Mouse (Mus musculus) heart, postnatal 36 days (tissue): ENCODE measurements around the gene Gm49361. TPM values are rescaled to one million over a fixed set of nuclear protein-coding genes. Genes with fewer than 3 reads are reported as not detected.
A peak's percentile ranks its signal among the peaks of the same experiment; 100 is the strongest.
"Not testable (repeated sequence)": the region's sequence is repeated elsewhere in the genome, so short reads cannot be mapped to it uniquely, and the experiment has no call there.

Experiments
- DNase-seq, 2 experiments: peaks; one replicate each; pipeline ENCODE4 v3.0.0; 2021 to 2022
- intact Hi-C: fragments of 180-260 bp; cut with DNase I; formaldehyde crosslinking; loops from one replicate; pipeline ENCODE4 v1.15.1; 2025
- total RNA-seq, 2 experiments: library from RNA; stranded (reverse); gene quantifications; 2 replicates each; pipeline ENCODE4 v1.2.3; 2021

The Gm49361 gene
- total RNA-seq = 1 to 10 TPM in 1 of 2 experiments, not detected in 1; 2.4 TPM

DNA sequence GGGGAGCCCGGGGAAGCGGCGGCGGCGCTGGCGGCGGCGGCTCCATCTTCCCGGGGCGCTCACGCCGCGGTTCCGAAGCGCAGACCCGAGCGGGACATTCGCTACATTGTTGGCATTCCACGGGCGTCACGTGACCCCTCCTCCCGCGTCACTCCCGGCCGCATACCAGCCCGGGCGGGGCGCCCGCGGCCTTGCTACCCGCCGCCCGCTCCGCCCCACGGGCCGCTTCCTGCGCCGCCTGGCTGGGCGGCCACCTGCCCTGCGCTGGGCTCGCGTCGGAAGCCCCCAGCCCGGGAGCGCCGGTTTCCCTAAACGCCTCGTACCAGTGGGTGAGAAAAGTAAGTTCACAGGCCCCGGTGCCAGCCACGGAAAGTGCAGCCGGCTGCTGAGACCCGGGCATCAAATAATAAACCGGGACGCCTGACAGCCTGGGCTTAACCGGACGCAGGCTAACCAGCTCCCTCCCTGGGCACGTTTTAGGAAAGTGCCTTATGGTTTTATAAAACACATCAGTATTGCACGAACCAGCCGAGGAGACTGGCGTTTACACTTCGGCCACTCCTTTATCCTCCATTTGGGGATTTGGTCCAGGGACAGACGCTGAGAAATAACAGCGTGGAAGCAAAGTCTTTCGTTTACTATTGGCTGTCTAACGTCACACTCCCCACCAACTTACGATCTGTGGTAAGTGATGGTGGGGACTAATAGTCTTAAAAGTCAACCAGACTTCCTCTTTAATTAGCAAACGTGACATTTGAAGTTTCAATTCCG is at the start of gene Gm49361:
Gene Gm49361 (minus strand): TSS at position 103 of the 771 bp plus-strand sequence.
- intact Hi-C loops = loop anchor here (1.0 to 10.0 kb wide), 3 partner anchors 51 to 1069 kb away; partner anchors contain the start of gene Zdhhc20
- peak; percentile 96 to 97 for DNase-seq

DNA sequence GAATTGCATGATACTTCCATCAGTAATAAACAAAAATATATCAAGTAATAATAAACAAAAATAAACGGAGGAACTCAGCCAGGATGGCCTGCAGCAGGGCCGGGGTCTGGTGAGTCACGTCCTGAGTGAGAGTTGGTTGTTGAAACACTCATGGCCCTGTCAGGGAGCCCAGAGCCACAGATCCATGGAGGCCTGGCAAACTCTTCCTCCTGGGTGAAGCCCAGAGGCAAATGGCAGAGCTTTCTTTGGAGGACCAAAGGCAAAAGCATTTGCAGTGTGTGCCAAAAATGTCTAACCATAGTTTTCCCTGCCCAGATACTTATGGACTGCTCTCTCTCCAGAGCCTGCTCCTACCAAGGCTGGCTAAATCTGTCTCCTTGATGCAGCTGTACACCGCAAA is 45.3 kb upstream of the Gm49361 start:
- no peak for DNase-seq
- intact Hi-C loops = no loop called here

- no peak for DNase-seq
- intact Hi-C loops = no loop called here
These were observed 43.9 kb upstream of the Gm49361 start for GRCm38 (mm10) chr14:57789759-57790158.

DNA sequence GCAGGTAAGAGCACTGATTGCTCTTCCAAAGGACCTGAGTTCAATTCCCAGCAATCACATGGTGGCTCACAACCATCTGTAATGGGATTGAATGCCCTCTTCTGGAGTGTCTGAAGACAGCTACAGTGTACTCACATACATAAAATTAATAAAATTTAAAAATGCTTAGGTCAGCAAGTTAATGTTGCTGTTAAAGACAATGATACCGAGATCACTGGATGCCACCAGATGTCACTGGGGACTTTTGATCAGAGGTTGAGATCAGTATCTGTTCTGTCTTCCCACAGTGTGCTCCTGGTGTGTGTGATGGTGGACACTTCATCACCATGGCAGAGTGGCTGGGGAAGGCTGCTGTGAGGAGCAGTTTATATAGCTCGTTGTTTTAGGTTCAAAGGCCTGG is 43.4 kb upstream of the Gm49361 start:
- intact Hi-C loops = no loop called here
- DNase-seq = no peak

GRCm38 (mm10) chr14:57787406-57787805 is 41.5 kb upstream of the Gm49361 start:
- intact Hi-C loops = no loop called here
- no peak for DNase-seq

- intact Hi-C loops = no loop called here
- DNase-seq = no peak
These were observed 26.4 kb upstream of the Gm49361 start for GRCm38 (mm10) chr14:57772157-57772815.

- no peak for DNase-seq
- intact Hi-C loops = no loop called here
These were observed 23.2 kb upstream of the Gm49361 start for GRCm38 (mm10) chr14:57769102-57769501.

DNA sequence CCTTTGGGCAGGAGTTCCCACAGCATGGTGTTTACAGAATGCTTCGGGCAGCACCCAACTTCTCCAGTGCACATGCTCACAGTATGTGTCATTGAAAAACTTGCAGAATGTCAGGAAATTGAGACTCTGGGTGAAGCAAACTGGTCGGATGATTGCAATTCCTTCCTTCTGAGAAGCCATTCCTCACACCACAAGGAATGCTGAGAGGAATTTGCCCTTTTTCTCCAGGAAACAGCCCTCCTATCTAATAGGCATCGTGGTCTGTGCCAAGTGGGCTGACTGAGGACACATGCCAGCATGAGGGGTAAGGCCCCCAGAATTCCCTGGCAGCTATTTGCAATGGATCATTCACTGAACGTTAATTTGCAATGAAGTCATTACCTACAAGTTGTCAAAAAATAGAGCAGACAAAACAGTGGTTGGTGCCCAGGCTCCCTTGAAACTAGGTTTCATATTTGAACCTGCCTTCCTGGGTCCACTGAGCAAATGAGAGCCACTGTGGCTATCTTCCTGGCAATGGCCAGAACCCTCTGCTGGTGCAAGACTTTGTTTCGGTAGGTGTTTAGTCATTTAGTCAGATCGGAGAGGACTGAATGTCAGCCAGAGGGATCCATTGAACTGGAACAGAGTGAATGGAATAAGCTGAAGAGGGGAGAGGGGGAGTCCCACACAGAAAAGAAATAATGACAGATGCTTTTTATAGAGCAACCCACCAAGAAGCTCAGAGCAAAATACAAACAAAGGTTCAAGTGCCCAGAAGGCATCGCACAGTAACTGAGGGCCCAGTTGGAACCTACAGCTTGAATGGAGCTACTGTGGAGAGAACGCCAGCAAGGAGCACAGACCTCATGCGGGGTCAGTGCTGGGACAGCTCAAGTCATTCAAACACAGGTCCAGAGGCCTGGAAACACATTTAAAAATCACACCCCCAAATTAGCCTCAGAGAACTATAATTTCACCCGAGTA is 14.8 kb upstream of the Gm49361 start:
- no peak for DNase-seq
- intact Hi-C loops = no loop called here

DNA sequence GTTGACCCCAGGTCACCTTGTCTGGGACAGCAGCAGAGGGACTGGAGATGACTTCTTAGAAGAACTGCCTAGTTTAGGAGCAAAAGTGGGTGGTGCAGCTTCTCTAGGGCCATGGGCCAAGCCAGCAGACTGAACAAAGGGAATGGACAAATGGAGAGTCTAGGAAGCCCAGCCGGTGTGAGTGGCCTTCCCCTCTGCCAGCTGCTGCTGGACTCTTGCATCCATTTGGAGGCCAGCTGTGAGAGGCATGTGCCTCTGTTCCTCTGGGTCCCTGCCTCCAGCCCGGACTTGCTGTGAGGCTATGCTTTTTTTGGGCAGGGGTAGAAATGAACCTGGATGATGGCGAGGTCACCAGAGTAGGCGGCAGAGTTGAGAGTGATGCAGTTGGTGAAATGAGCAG is 12.3 kb upstream of the Gm49361 start, which contains the start of gene Lats2:
Gene Lats2 (minus strand): TSS at position 152 of the 400 bp plus-strand sequence.
- intact Hi-C loops = no loop called here
- DNase-seq = no peak

- intact Hi-C loops = no loop called here
- no peak for DNase-seq
These were observed 10.2 kb upstream of the Gm49361 start for GRCm38 (mm10) chr14:57756094-57756493.

- DNase-seq = no peak
- intact Hi-C loops = no loop called here
These were observed 9.8 kb upstream of the Gm49361 start for GRCm38 (mm10) chr14:57755661-57756060.

GRCm38 (mm10) chr14:57753351-57753992 is 7.6 kb upstream of the Gm49361 start:
- DNase-seq = no peak

DNA sequence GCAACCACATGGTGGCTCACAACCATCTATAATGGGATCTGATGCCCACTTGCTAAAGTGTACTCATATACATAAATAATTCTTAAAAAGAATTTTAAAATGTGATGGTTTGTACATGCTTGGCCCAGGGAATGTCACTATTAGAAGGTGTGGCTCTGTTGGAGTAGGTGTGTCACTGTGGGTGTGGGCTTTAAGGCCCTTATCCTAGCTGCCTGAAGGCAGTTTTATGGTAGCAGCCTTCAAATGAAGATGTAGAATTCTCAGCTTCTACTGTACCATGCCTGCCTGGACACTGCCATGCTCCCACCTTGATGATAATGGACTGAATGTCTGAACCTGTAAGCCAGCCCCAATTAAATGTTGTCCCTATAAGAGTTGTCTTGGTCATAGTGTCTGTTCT is 5.1 kb upstream of the Gm49361 start:
- intact Hi-C loops, DNase-seq: not testable (repeated sequence)

More at GRCm38 (mm10) chr14:57753351-57753992, 7.6 kb upstream of the Gm49361 start:
- intact Hi-C loops = no loop called here

- no peak for DNase-seq
- intact Hi-C loops = loop anchor here (5.0 to 10.0 kb wide), 2 partner anchors 143 to 1065 kb away; partner anchors contain the start of gene Zdhhc20
These were observed 3.6 kb upstream of the Gm49361 start for GRCm38 (mm10) chr14:57749501-57749900.

DNA sequence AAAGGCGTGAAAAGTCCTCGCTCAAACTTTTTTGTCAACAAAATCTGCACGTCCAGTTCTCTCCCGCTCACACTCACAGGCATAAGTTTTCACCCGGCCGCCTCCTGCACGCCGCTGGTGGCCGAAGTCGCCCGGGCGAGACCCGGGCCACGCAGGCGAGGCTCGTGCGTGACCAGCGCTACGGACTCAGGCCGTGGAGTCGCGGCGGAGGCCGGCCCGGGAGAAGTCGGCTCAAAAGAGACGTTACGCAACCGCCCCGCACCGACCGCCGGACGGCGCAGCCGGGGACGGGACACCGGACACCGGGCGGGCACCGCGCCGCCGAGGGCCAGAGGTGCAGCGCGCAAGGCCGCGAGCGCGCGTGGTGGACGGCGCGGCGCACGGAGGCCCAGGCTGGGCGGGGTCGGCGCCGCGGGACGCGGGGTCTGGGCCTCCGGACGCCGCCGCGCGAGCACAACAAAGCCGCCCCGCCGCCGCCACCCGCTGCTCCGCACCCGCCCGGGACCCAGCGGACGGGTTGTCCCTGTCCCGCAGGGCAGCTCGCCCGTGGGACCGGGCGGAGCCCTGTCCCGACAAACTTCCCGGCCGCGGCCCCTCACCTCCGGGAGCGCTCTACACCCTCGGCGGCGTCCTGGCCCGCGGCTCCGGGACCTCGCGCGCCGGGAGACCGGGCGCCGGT is 473 bp downstream of the Gm49361 start:
- intact Hi-C loops = loop anchor here (1.0 to 10.0 kb wide), 5 partner anchors 15 to 1069 kb away; partner anchors contain the start of gene Zdhhc20
- DNase-seq = peak; percentile 68 to 78

GRCm38 (mm10) chr14:57744547-57744946 is 1.4 kb downstream of the Gm49361 start:
- DNase-seq = peak in 1 of 2 experiments; percentile 47
- intact Hi-C loops = loop anchor here (2.0 to 10.0 kb wide), 3 partner anchors 38 to 1070 kb away; no protein-coding TSS in a partner anchor

- intact Hi-C loops = loop anchor here (10.0 kb wide), 1 partner anchor 1074 kb away; no protein-coding TSS in a partner anchor
These were observed 5.3 kb downstream of the Gm49361 start for GRCm38 (mm10) chr14:57740651-57741050.

GRCm38 (mm10) chr14:57737089-57737488 is 8.8 kb downstream of the Gm49361 start:
- DNase-seq = no peak
- intact Hi-C loops = no loop called here

More at GRCm38 (mm10) chr14:57740651-57741050, 5.3 kb downstream of the Gm49361 start:
- DNase-seq = no peak

DNA sequence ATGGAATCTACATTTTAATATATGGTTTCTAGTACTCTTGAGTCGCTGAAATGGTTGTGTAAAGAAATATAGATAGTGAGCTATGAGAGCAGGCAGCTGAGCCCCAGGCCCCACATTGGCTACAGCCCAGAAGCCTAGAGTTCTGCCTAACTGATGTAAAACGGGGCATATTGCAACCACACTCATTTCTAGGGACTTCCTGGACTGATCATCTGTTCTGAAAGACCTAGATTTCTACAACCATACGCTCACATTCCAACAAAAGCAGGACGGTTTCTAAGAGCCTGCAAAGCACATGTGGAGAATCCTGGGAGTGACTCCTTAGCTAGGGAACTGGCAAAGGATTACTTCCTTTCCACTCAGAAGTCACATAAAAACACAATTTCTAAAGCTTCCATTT is 9.8 kb downstream of the Gm49361 start:
- intact Hi-C loops = no loop called here
- no peak for DNase-seq
